Comparison of ENCODE assay signal across 19 mouse cellular contexts in the genomic region with DNA sequence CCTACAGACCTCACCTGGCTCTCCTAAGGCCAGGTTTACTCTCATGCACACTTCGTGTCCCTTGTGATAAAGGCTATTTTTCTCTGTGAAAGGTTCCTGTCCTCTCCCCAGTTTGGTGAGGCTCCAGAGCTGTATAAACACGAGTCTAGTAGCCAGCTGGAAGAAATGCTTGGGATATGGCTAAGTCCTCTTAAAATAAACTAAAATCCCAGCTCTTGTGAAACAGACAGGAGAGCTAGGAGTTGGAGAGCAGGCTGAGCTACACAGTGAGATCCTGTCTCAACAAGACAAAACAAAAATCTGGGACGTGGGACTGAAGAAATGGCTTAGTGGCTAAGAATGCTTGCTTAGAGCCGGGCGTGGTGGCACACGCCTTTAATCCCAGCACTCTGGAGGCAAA. TPM values are rescaled to one million over a fixed set of nuclear protein-coding genes. Genes with fewer than 3 reads are reported as not detected.
DNase-seq lines count a peak whose midpoint lies in the region; ATAC-seq lines count a peak whose summit lies in the region.
"Had no signal": no experiment of that assay in that cellular context is flagged by ENCODE, and none has a peak within 500 bp of the region (broad histone marks: within the 10 kb centered on the region; RNA-seq: fewer than 3 reads in every experiment).

No protein-coding gene starts in this region.

- peak overlapping the region; percentile 13; the same call in 1 of the 2 replicates for H3K27ac ChIP-seq in embryonic facial prominence, embryonic 12.5 days
- H3K27ac ChIP-seq in embryonic facial prominence, embryonic 10.5 days (replicated peaks) = no peak overlapping the region
- no peak overlapping the region for H3K27ac ChIP-seq in midbrain, embryonic 11.5 days (ENCODE audit: low read depth, low read length)
- no peak overlapping the region for H3K27ac ChIP-seq in midbrain, embryonic 15.5 days
- peak overlapping the region; percentile 37; the same call in 1 of the 2 replicates for H3K27ac ChIP-seq in lung, embryonic 16.5 days (ENCODE audit: low read length)
- H3K27ac ChIP-seq in stomach, embryonic 15.5 days = peak overlapping the region; percentile 65; the same call in 1 of the 2 replicates
- no peak overlapping the region for H3K27ac ChIP-seq in kidney, embryonic 16.5 days (ENCODE audit: low read length)
- H3K27ac ChIP-seq: heart, adult 2 months; hindbrain, embryonic 10.5 days; liver, embryonic 13.5 days had no signal

- no peak overlapping the region for H3K9ac ChIP-seq in embryonic facial prominence, embryonic 12.5 days
- no peak overlapping the region for H3K9ac ChIP-seq in midbrain, embryonic 11.5 days (ENCODE audit: low read length)
- H3K9ac ChIP-seq in midbrain, embryonic 15.5 days = no peak overlapping the region
- H3K9ac ChIP-seq in lung, embryonic 16.5 days (ENCODE audit: low read length) = no peak overlapping the region
- no peak overlapping the region for H3K9ac ChIP-seq in stomach, embryonic 15.5 days
- no peak overlapping the region for H3K9ac ChIP-seq in kidney, embryonic 16.5 days (replicated peaks; ENCODE audit: low read length)

- H3K4me2 ChIP-seq in embryonic facial prominence, embryonic 12.5 days (replicated peaks) = no peak overlapping the region
- H3K4me2 ChIP-seq in midbrain, embryonic 11.5 days = no peak overlapping the region
- no peak overlapping the region for H3K4me2 ChIP-seq in midbrain, embryonic 15.5 days
- H3K4me2 ChIP-seq in lung, embryonic 16.5 days (ENCODE audit: low read depth, low read length) = no peak overlapping the region
- H3K4me2 ChIP-seq in stomach, embryonic 15.5 days = no peak overlapping the region
- no peak overlapping the region for H3K4me2 ChIP-seq in kidney, embryonic 16.5 days (replicated peaks; ENCODE audit: low read depth, low read length)

- WGBS in embryonic facial prominence, embryonic 12.5 days = 73% methylated on average over 6 of the region's 6 CpGs
- 75% methylated on average over 6 of the region's 6 CpGs for WGBS in embryonic facial prominence, embryonic 10.5 days
- WGBS in midbrain, embryonic 11.5 days = 71% methylated on average over 6 of the region's 6 CpGs
- 79% methylated on average over 6 of the region's 6 CpGs for WGBS in midbrain, embryonic 15.5 days
- WGBS in lung, embryonic 16.5 days = 49% methylated on average over 6 of the region's 6 CpGs
- 32% methylated on average over 6 of the region's 6 CpGs for whole genome bisulfite sequencing in stomach, embryonic 15.5 days
- 78% methylated on average over 6 of the region's 6 CpGs for WGBS in kidney, embryonic 16.5 days

- no peak for ATAC-seq in embryonic facial prominence, embryonic 12.5 days (ENCODE audit: insufficient number of reproducible peaks, insufficient read depth, low FRiP score, low TSS enrichment)
- ATAC-seq in midbrain, embryonic 11.5 days (ENCODE audit: low FRiP score) = no peak
- ATAC-seq in midbrain, embryonic 15.5 days (replicated peaks) = no peak
- ATAC-seq in lung, embryonic 16.5 days (ENCODE audit: low read depth) = no peak
- no peak for ATAC-seq in stomach, embryonic 15.5 days (ENCODE audit: insufficient read depth, low FRiP score, low read depth)
- ATAC-seq in kidney, embryonic 16.5 days (ENCODE audit: low FRiP score, low TSS enrichment) = no peak
- ATAC-seq: CD4-positive, CD25-positive, alpha-beta regulatory T cell, adult 4 months; inflammation-experienced regulatory T-cells, adult 6 months had no signal

- H3K27me3 ChIP-seq in embryonic facial prominence, embryonic 12.5 days = no peaks in the 10 kb centered on the region
- peaks cover 22% of the 10 kb centered on the region for H3K27me3 ChIP-seq in embryonic facial prominence, embryonic 10.5 days (replicated peaks; ENCODE audit: low read depth, poor library complexity, severe bottlenecking)
- H3K27me3 ChIP-seq in midbrain, embryonic 11.5 days (ENCODE audit: control insufficient read depth, insufficient read depth, low read length) = peaks cover 14% of the 10 kb centered on the region
- H3K27me3 ChIP-seq in midbrain, embryonic 15.5 days (replicated peaks) = no peaks in the 10 kb centered on the region
- H3K27me3 ChIP-seq in lung, embryonic 16.5 days (ENCODE audit: control insufficient read depth, insufficient read depth, low read depth, low read length) = peaks cover 2% of the 10 kb centered on the region; the same call in 1 of the 2 replicates
- 0 out of 2 replicates have a peak, but pooled peaks cover 2% of the 10 kb centered on the region for H3K27me3 ChIP-seq in stomach, embryonic 15.5 days (replicated peaks)
- peaks cover under 1% of the 10 kb centered on the region; the same call in 1 of the 2 replicates for H3K27me3 ChIP-seq in kidney, embryonic 16.5 days (ENCODE audit: insufficient read depth, low read length)

- peaks cover 25% of the 10 kb centered on the region for H3K36me3 ChIP-seq in embryonic facial prominence, embryonic 12.5 days
- H3K36me3 ChIP-seq in embryonic facial prominence, embryonic 10.5 days (replicated peaks) = peaks cover 39% of the 10 kb centered on the region
- H3K36me3 ChIP-seq in midbrain, embryonic 11.5 days (ENCODE audit: control insufficient read depth, insufficient read depth, low read length) = peaks cover 7% of the 10 kb centered on the region; the same call in 1 of the 2 replicates
- peaks cover 10% of the 10 kb centered on the region; the same call in 1 of the 2 replicates for H3K36me3 ChIP-seq in midbrain, embryonic 15.5 days (replicated peaks)
- peaks cover 13% of the 10 kb centered on the region for H3K36me3 ChIP-seq in lung, embryonic 16.5 days (ENCODE audit: control insufficient read depth, insufficient read depth, low read length)
- H3K36me3 ChIP-seq in stomach, embryonic 15.5 days = peaks cover 13% of the 10 kb centered on the region
- peaks cover 19% of the 10 kb centered on the region for H3K36me3 ChIP-seq in kidney, embryonic 16.5 days (ENCODE audit: insufficient read depth, low read length)

- peaks cover 41% of the 10 kb centered on the region for H3K4me1 ChIP-seq in embryonic facial prominence, embryonic 12.5 days
- H3K4me1 ChIP-seq in embryonic facial prominence, embryonic 10.5 days = peaks cover 48% of the 10 kb centered on the region
- H3K4me1 ChIP-seq in midbrain, embryonic 11.5 days (ENCODE audit: control insufficient read depth, insufficient read depth, low read length) = peaks cover 33% of the 10 kb centered on the region
- peaks cover 32% of the 10 kb centered on the region for H3K4me1 ChIP-seq in midbrain, embryonic 15.5 days
- H3K4me1 ChIP-seq in lung, embryonic 16.5 days (replicated peaks; ENCODE audit: control insufficient read depth, insufficient read depth, low read length) = peaks cover 28% of the 10 kb centered on the region
- H3K4me1 ChIP-seq in stomach, embryonic 15.5 days = peaks cover 35% of the 10 kb centered on the region
- H3K4me1 ChIP-seq in kidney, embryonic 16.5 days (ENCODE audit: insufficient read depth, low read length) = peaks cover 36% of the 10 kb centered on the region

- DNase-seq in embryonic facial prominence, embryonic 10.5 days (ENCODE audit: low spot score) = no peak
- peak; percentile 83 for DNase-seq in midbrain, embryonic 11.5 days (ENCODE audit: low spot score, missing footprints)
- DNase-seq in embryo, embryonic 10 days (ENCODE audit: low spot score) = no peak
- DNase-seq: cerebellum, postnatal 10 days; heart, adult 2 months; kidney, postnatal 10 days; liver, embryonic 13.5 days; midbrain, embryonic 14.5 days; retina, postnatal 1 day; thymus, postnatal 14 days had no signal

- no peak overlapping the region for H3K4me3 ChIP-seq in embryonic facial prominence, embryonic 12.5 days
- H3K4me3 ChIP-seq in embryonic facial prominence, embryonic 10.5 days = no peak overlapping the region
- H3K4me3 ChIP-seq in midbrain, embryonic 11.5 days (ENCODE audit: low read depth, low read length) = no peak overlapping the region
- H3K4me3 ChIP-seq in midbrain, embryonic 15.5 days = no peak overlapping the region
- no peak overlapping the region for H3K4me3 ChIP-seq in lung, embryonic 16.5 days (ENCODE audit: low read length)
- H3K4me3 ChIP-seq in stomach, embryonic 15.5 days (replicated peaks) = no peak overlapping the region
- H3K4me3 ChIP-seq in kidney, embryonic 16.5 days (ENCODE audit: low read length) = no peak overlapping the region
- H3K4me3 ChIP-seq: heart, adult 2 months had no signal

- no peaks in the 10 kb centered on the region for H3K9me3 ChIP-seq in embryonic facial prominence, embryonic 12.5 days
- no peaks in the 10 kb centered on the region for H3K9me3 ChIP-seq in embryonic facial prominence, embryonic 10.5 days
- H3K9me3 ChIP-seq in midbrain, embryonic 11.5 days (ENCODE audit: control insufficient read depth, low read length) = no peaks in the 10 kb centered on the region
- no peaks in the 10 kb centered on the region for H3K9me3 ChIP-seq in midbrain, embryonic 15.5 days
- no peaks in the 10 kb centered on the region for H3K9me3 ChIP-seq in lung, embryonic 16.5 days (ENCODE audit: control insufficient read depth, low read length)
- no peaks in the 10 kb centered on the region for H3K9me3 ChIP-seq in stomach, embryonic 15.5 days
- no peaks in the 10 kb centered on the region for H3K9me3 ChIP-seq in kidney, embryonic 16.5 days (ENCODE audit: low read length)
- H3K9me3 ChIP-seq: G1E; hindbrain, embryonic 10.5 days; liver, embryonic 13.5 days had no signal

RNA-seq across cellular contexts. Expression of a gene that starts 3.9 kb away (rescaled TPM):
- polyA plus RNA-seq in embryonic facial prominence, embryonic 12.5 days (2016; fragmentation: Nextera tagmentation; extraction: Ambion mirVana) = 20.2 and 20.3 TPM in 2 replicates
- polyA plus RNA-seq in embryonic facial prominence, embryonic 10.5 days (2016; fragmentation: Nextera tagmentation; extraction: Ambion mirVana) = 5.0 and 7.3 TPM in 2 replicates
- polyA plus RNA-seq in midbrain, embryonic 11.5 days (2014; fragmentation: Nextera tagmentation; extraction: Ambion mirVana) = 2.3 and 3.0 TPM in 2 replicates
- 5.1 and 5.4 TPM in 2 replicates for polyA plus RNA-seq in midbrain, embryonic 15.5 days (2015; fragmentation: Nextera tagmentation; extraction: Ambion mirVana)
- polyA plus RNA-seq in lung, embryonic 16.5 days (2015; fragmentation: Nextera tagmentation; extraction: Ambion mirVana) = 3.3 and 3.8 TPM in 2 replicates
- 8.1 and 8.5 TPM in 2 replicates for polyA plus RNA-seq in stomach, embryonic 15.5 days (2015; fragmentation: Nextera tagmentation; extraction: Ambion mirVana)
- 4.3 and 4.8 TPM in 2 replicates for polyA plus RNA-seq in kidney, embryonic 16.5 days (2015; fragmentation: Nextera tagmentation; extraction: Ambion mirVana)
- polyA plus RNA-seq: inflammation-experienced regulatory T-cells, adult 6 months had no signal

RNA-seq across cellular contexts. Expression of a gene that starts 7.5 kb away (rescaled TPM):
- 16.2 and 16.5 TPM in 2 replicates for polyA plus RNA-seq in embryonic facial prominence, embryonic 12.5 days (2016; fragmentation: Nextera tagmentation; extraction: Ambion mirVana)
- 23.0 and 24.8 TPM in 2 replicates for polyA plus RNA-seq in embryonic facial prominence, embryonic 10.5 days (2016; fragmentation: Nextera tagmentation; extraction: Ambion mirVana)
- 15.1 and 16.9 TPM in 2 replicates for polyA plus RNA-seq in midbrain, embryonic 11.5 days (2014; fragmentation: Nextera tagmentation; extraction: Ambion mirVana)
- polyA plus RNA-seq in midbrain, embryonic 15.5 days (2015; fragmentation: Nextera tagmentation; extraction: Ambion mirVana) = 12.1 and 12.5 TPM in 2 replicates
- polyA plus RNA-seq in lung, embryonic 16.5 days (2015; fragmentation: Nextera tagmentation; extraction: Ambion mirVana) = 11.3 and 13.0 TPM in 2 replicates
- polyA plus RNA-seq in stomach, embryonic 15.5 days (2015; fragmentation: Nextera tagmentation; extraction: Ambion mirVana) = 9.8 and 10.0 TPM in 2 replicates
- polyA plus RNA-seq in kidney, embryonic 16.5 days (2015; fragmentation: Nextera tagmentation; extraction: Ambion mirVana) = 12.2 and 13.4 TPM in 2 replicates

RNA-seq across cellular contexts. Expression of a gene that starts 7.8 kb away (rescaled TPM):
- 8.7 and 8.9 TPM in 2 replicates for polyA plus RNA-seq in embryonic facial prominence, embryonic 12.5 days (2016; fragmentation: Nextera tagmentation; extraction: Ambion mirVana)
- polyA plus RNA-seq in embryonic facial prominence, embryonic 10.5 days (2016; fragmentation: Nextera tagmentation; extraction: Ambion mirVana) = 6.0 and 6.1 TPM in 2 replicates
- 6.5 and 7.3 TPM in 2 replicates for polyA plus RNA-seq in midbrain, embryonic 11.5 days (2014; fragmentation: Nextera tagmentation; extraction: Ambion mirVana)
- 28.7 and 30.7 TPM in 2 replicates for polyA plus RNA-seq in midbrain, embryonic 15.5 days (2015; fragmentation: Nextera tagmentation; extraction: Ambion mirVana)
- polyA plus RNA-seq in lung, embryonic 16.5 days (2015; fragmentation: Nextera tagmentation; extraction: Ambion mirVana) = 4.6 and 6.4 TPM in 2 replicates
- 5.0 and 6.3 TPM in 2 replicates for polyA plus RNA-seq in stomach, embryonic 15.5 days (2015; fragmentation: Nextera tagmentation; extraction: Ambion mirVana)
- 5.6 and 6.2 TPM in 2 replicates for polyA plus RNA-seq in kidney, embryonic 16.5 days (2015; fragmentation: Nextera tagmentation; extraction: Ambion mirVana)

RNA-seq across cellular contexts. Expression of a gene that starts 38.1 kb away (rescaled TPM):
- polyA plus RNA-seq in embryonic facial prominence, embryonic 12.5 days (2016; fragmentation: Nextera tagmentation; extraction: Ambion mirVana) = 78.2 and 85.3 TPM in 2 replicates
- polyA plus RNA-seq in embryonic facial prominence, embryonic 10.5 days (2016; fragmentation: Nextera tagmentation; extraction: Ambion mirVana) = 113 and 122 TPM in 2 replicates
- 89.9 and 98.6 TPM in 2 replicates for polyA plus RNA-seq in midbrain, embryonic 11.5 days (2014; fragmentation: Nextera tagmentation; extraction: Ambion mirVana)
- polyA plus RNA-seq in midbrain, embryonic 15.5 days (2015; fragmentation: Nextera tagmentation; extraction: Ambion mirVana) = 13.9 and 15.1 TPM in 2 replicates
- 75.2 and 81.5 TPM in 2 replicates for polyA plus RNA-seq in lung, embryonic 16.5 days (2015; fragmentation: Nextera tagmentation; extraction: Ambion mirVana)
- polyA plus RNA-seq in stomach, embryonic 15.5 days (2015; fragmentation: Nextera tagmentation; extraction: Ambion mirVana) = 54.2 and 55.0 TPM in 2 replicates
- polyA plus RNA-seq in kidney, embryonic 16.5 days (2015; fragmentation: Nextera tagmentation; extraction: Ambion mirVana) = 69.2 and 73.5 TPM in 2 replicates

RNA-seq across cellular contexts. Expression of a gene that starts 43.7 kb away (rescaled TPM):
- 445 and 455 TPM in 2 replicates for polyA plus RNA-seq in embryonic facial prominence, embryonic 12.5 days (2016; fragmentation: Nextera tagmentation; extraction: Ambion mirVana)
- polyA plus RNA-seq in embryonic facial prominence, embryonic 10.5 days (2016; fragmentation: Nextera tagmentation; extraction: Ambion mirVana) = 422 and 435 TPM in 2 replicates
- polyA plus RNA-seq in midbrain, embryonic 11.5 days (2014; fragmentation: Nextera tagmentation; extraction: Ambion mirVana) = 437 and 465 TPM in 2 replicates
- polyA plus RNA-seq in midbrain, embryonic 15.5 days (2015; fragmentation: Nextera tagmentation; extraction: Ambion mirVana) = 1,357 and 1,392 TPM in 2 replicates
- 462 and 486 TPM in 2 replicates for polyA plus RNA-seq in lung, embryonic 16.5 days (2015; fragmentation: Nextera tagmentation; extraction: Ambion mirVana)
- 495 and 512 TPM in 2 replicates for polyA plus RNA-seq in stomach, embryonic 15.5 days (2015; fragmentation: Nextera tagmentation; extraction: Ambion mirVana)
- polyA plus RNA-seq in kidney, embryonic 16.5 days (2015; fragmentation: Nextera tagmentation; extraction: Ambion mirVana) = 695 and 701 TPM in 2 replicates

Comparison
In these comparisons a context has a peak if more than half of its experiments do, and no peak if none do; other contexts are left out.
1. H3K27ac ChIP-seq: peak in embryonic facial prominence, embryonic 12.5 days (single experiment), lung, embryonic 16.5 days (single experiment) and stomach, embryonic 15.5 days (single experiment); none in embryonic facial prominence, embryonic 10.5 days (single experiment), midbrain, embryonic 11.5 days (single experiment), midbrain, embryonic 15.5 days (single experiment) and kidney, embryonic 16.5 days (single experiment).